Mouse (Mus musculus): Measurements from ENCODE around the gene Atp5g1.
A peak's percentile ranks its signal among the peaks of the same experiment; 100 is the strongest.
"Not testable (repeated sequence)": the region's sequence is repeated elsewhere in the genome, so short reads cannot be mapped to it uniquely, and the experiment has no call there.

Gene Atp5g1

GRCm38 (mm10) chr11:96075509-96076220, at the start of gene Atp5g1:
Atp5g1 (minus strand) TSS chr11:96075670.
- DNase-seq, result peak; percentile 100

GRCm38 (mm10) chr11:96124052-96124914, 48.8 kb upstream of the Atp5g1 start:
- DNase-seq, result no peak

- not testable (repeated sequence) for DNase-seq
Observed at GRCm38 (mm10) chr11:96122806-96123205, 47.3 kb upstream of the Atp5g1 start.

- no peak for DNase-seq
Observed at GRCm38 (mm10) chr11:96119401-96119800, 43.9 kb upstream of the Atp5g1 start.

- DNase-seq, result not testable (repeated sequence)
Observed at GRCm38 (mm10) chr11:96116925-96117324, 41.5 kb upstream of the Atp5g1 start.

GRCm38 (mm10) chr11:96116116-96116515, 40.6 kb upstream of the Atp5g1 start:
- no peak for DNase-seq

GRCm38 (mm10) chr11:96115416-96115815, 39.9 kb upstream of the Atp5g1 start:
- DNase-seq, result no peak

- no peak for DNase-seq
Observed at GRCm38 (mm10) chr11:96114077-96114476, 38.6 kb upstream of the Atp5g1 start.

- no peak for DNase-seq
Observed at GRCm38 (mm10) chr11:96111751-96112150, 36.3 kb upstream of the Atp5g1 start, which contains the start of gene Calcoco2. Calcoco2 (minus strand) TSS chr11:96111964.

- DNase-seq, result not testable (repeated sequence)
Observed at GRCm38 (mm10) chr11:96110950-96111349, 35.5 kb upstream of the Atp5g1 start.

GRCm38 (mm10) chr11:96108376-96108775, 32.9 kb upstream of the Atp5g1 start:
- DNase-seq, result no peak

- no peak for DNase-seq
Observed at GRCm38 (mm10) chr11:96093361-96093760, 17.9 kb upstream of the Atp5g1 start.

GRCm38 (mm10) chr11:96092674-96093291, 17.3 kb upstream of the Atp5g1 start:
- no peak for DNase-seq

GRCm38 (mm10) chr11:96091073-96091472, 15.6 kb upstream of the Atp5g1 start:
- no peak for DNase-seq

GRCm38 (mm10) chr11:96087981-96088380, 12.5 kb upstream of the Atp5g1 start:
- DNase-seq, result no peak

GRCm38 (mm10) chr11:96082682-96083081, 7.2 kb upstream of the Atp5g1 start:
- DNase-seq, result no peak

GRCm38 (mm10) chr11:96080736-96081135, 5.3 kb upstream of the Atp5g1 start:
- DNase-seq, result peak; percentile 10

GRCm38 (mm10) chr11:96076221-96077105, 993 bp upstream of the Atp5g1 start:
- peak; percentile 61 for DNase-seq

- DNase-seq, result no peak
Observed at GRCm38 (mm10) chr11:96075177-96075508, 327 bp downstream of the Atp5g1 start.

- peak; percentile 70 for DNase-seq
Observed at GRCm38 (mm10) chr11:96074351-96075176, 906 bp downstream of the Atp5g1 start.

GRCm38 (mm10) chr11:96073295-96073993, 2.0 kb downstream of the Atp5g1 start:
- DNase-seq, result peak; percentile 54
